Mouse (Mus musculus): ENCODE measurements around the gene Hhat. TPM values are rescaled to one million over a fixed set of nuclear protein-coding genes. Genes with fewer than 3 reads are reported as not detected.

Hhat gene
- polyA plus RNA-seq, 1 experiment from 2014 or later = 9.6 TPM

GRCm38 (mm10) chr1:192799165-192799991 lies 28.4 kb upstream of the Hhat start:
- Histone ChIP-seq H3K36me3 (ENCODE audit: control insufficient read depth, insufficient read depth, low read length) (no peaks in the 10 kb centered on the region), H3K4me1 (ENCODE audit: control insufficient read depth, insufficient read depth, low read length) (0 out of 2 replicates have a peak, but pooled peaks cover 18% of the 10 kb centered on the region), H3K4me2 (ENCODE audit: low read depth, low read length) (no peak overlapping the region), H3K9me3 (ENCODE audit: control insufficient read depth, low read length) (no peaks in the 10 kb centered on the region), H3K27ac (ENCODE audit: low read length) (peak overlapping the region; percentile 81), H3K4me3 (ENCODE audit: low read length) (no peak overlapping the region), H3K9ac (ENCODE audit: low read depth, low read length) (no peak overlapping the region), H3K27me3 (replicated peaks; ENCODE audit: control insufficient read depth, insufficient read depth, low read length) (no peaks in the 10 kb centered on the region)
- ATAC-seq = no peak
- WGBS = 56% methylated on average over 10 of the region's 10 CpGs

GRCm38 (mm10) chr1:192798212-192799164 lies 27.5 kb upstream of the Hhat start:
- WGBS = 49% methylated on average over 16 of the region's 16 CpGs
- Histone ChIP-seq H3K36me3 (ENCODE audit: control insufficient read depth, insufficient read depth, low read length) (no peaks in the 10 kb centered on the region), H3K27ac (ENCODE audit: low read length) (peak overlapping the region; percentile 81), H3K9ac (ENCODE audit: low read depth, low read length) (no peak overlapping the region), H3K27me3 (replicated peaks; ENCODE audit: control insufficient read depth, insufficient read depth, low read length) (no peaks in the 10 kb centered on the region), H3K4me3 (ENCODE audit: low read length) (no peak overlapping the region), H3K4me1 (ENCODE audit: control insufficient read depth, insufficient read depth, low read length) (0 out of 2 replicates have a peak, but pooled peaks cover 18% of the 10 kb centered on the region), H3K9me3 (ENCODE audit: control insufficient read depth, low read length) (no peaks in the 10 kb centered on the region), H3K4me2 (ENCODE audit: low read depth, low read length) (no peak overlapping the region)
- peak; percentile 78 for ATAC-seq

GRCm38 (mm10) chr1:192797011-192797274 lies 25.9 kb upstream of the Hhat start:
- H3K27me3 ChIP-seq (replicated peaks; ENCODE audit: control insufficient read depth, insufficient read depth, low read length) = no peaks in the 10 kb centered on the region
- no peak overlapping the region for H3K27ac ChIP-seq (ENCODE audit: low read length)
- WGBS = 77% methylated on average over 3 of the region's 3 CpGs
- H3K4me1 ChIP-seq (ENCODE audit: control insufficient read depth, insufficient read depth, low read length) = peaks cover 20% of the 10 kb centered on the region; the same call in 1 of the 2 replicates
- H3K4me2 ChIP-seq (ENCODE audit: low read depth, low read length) = no peak overlapping the region
- H3K36me3 ChIP-seq (ENCODE audit: control insufficient read depth, insufficient read depth, low read length) = no peaks in the 10 kb centered on the region
- ATAC-seq = no peak
- no peak overlapping the region for H3K9ac ChIP-seq (ENCODE audit: low read depth, low read length)
- H3K4me3 ChIP-seq (ENCODE audit: low read length) = no peak overlapping the region
- no peaks in the 10 kb centered on the region for H3K9me3 ChIP-seq (ENCODE audit: control insufficient read depth, low read length)

GRCm38 (mm10) chr1:192796201-192797010 lies 25.4 kb upstream of the Hhat start:
- no peak for ATAC-seq
- 21% methylated on average over 14 of the region's 21 CpGs for WGBS

GRCm38 (mm10) chr1:192794957-192795745 lies 24.1 kb upstream of the Hhat start:
- Histone ChIP-seq H3K27ac (ENCODE audit: low read length) (no peak overlapping the region), H3K36me3 (ENCODE audit: control insufficient read depth, insufficient read depth, low read length) (no peaks in the 10 kb centered on the region), H3K9ac (ENCODE audit: low read depth, low read length) (no peak overlapping the region), H3K9me3 (ENCODE audit: control insufficient read depth, low read length) (no peaks in the 10 kb centered on the region), H3K4me1 (ENCODE audit: control insufficient read depth, insufficient read depth, low read length) (peaks cover 23% of the 10 kb centered on the region), H3K4me3 (ENCODE audit: low read length) (no peak overlapping the region), H3K4me2 (ENCODE audit: low read depth, low read length) (no peak overlapping the region), H3K27me3 (replicated peaks; ENCODE audit: control insufficient read depth, insufficient read depth, low read length) (no peaks in the 10 kb centered on the region)
- 65% methylated on average over 9 of the region's 9 CpGs for WGBS
- no peak for ATAC-seq

More at GRCm38 (mm10) chr1:192796201-192797010, 25.4 kb upstream of the Hhat start:
- no peaks in the 10 kb centered on the region for H3K9me3 ChIP-seq (ENCODE audit: control insufficient read depth, low read length)
- H3K9ac ChIP-seq (ENCODE audit: low read depth, low read length) = no peak overlapping the region
- H3K36me3 ChIP-seq (ENCODE audit: control insufficient read depth, insufficient read depth, low read length) = no peaks in the 10 kb centered on the region
- peak overlapping the region; percentile 55; the same call in 1 of the 2 replicates for H3K27ac ChIP-seq (ENCODE audit: low read length)
- peaks cover 26% of the 10 kb centered on the region for H3K4me1 ChIP-seq (ENCODE audit: control insufficient read depth, insufficient read depth, low read length)
- H3K27me3 ChIP-seq (replicated peaks; ENCODE audit: control insufficient read depth, insufficient read depth, low read length) = no peaks in the 10 kb centered on the region
- H3K4me2 ChIP-seq (ENCODE audit: low read depth, low read length) = no peak overlapping the region
- H3K4me3 ChIP-seq (ENCODE audit: low read length) = no peak overlapping the region

- H3K27me3 ChIP-seq (replicated peaks; ENCODE audit: control insufficient read depth, insufficient read depth, low read length) = no peaks in the 10 kb centered on the region
- H3K4me2 ChIP-seq (ENCODE audit: low read depth, low read length) = no peak overlapping the region
- 11% methylated on average over 7 of the region's 7 CpGs for whole genome bisulfite sequencing
- no peak overlapping the region for H3K9ac ChIP-seq (ENCODE audit: low read depth, low read length)
- peak; percentile 39 for ATAC-seq
- no peaks in the 10 kb centered on the region for H3K9me3 ChIP-seq (ENCODE audit: control insufficient read depth, low read length)
- H3K27ac ChIP-seq (ENCODE audit: low read length) = peak overlapping the region; percentile 36
- no peak overlapping the region for H3K4me3 ChIP-seq (ENCODE audit: low read length)
- peaks cover 12% of the 10 kb centered on the region for H3K4me1 ChIP-seq (ENCODE audit: control insufficient read depth, insufficient read depth, low read length)
- no peaks in the 10 kb centered on the region for H3K36me3 ChIP-seq (ENCODE audit: control insufficient read depth, insufficient read depth, low read length)
Measured at GRCm38 (mm10) chr1:192791897-192792361, 20.9 kb upstream of the Hhat start.

- no peaks in the 10 kb centered on the region for H3K36me3 ChIP-seq (ENCODE audit: control insufficient read depth, insufficient read depth, low read length)
- WGBS = 83% methylated on average over 4 of the region's 4 CpGs
- peak overlapping the region; percentile 57; the same call in 1 of the 2 replicates for H3K27ac ChIP-seq (ENCODE audit: low read length)
- H3K4me2 ChIP-seq (ENCODE audit: low read depth, low read length) = no peak overlapping the region
- H3K4me3 ChIP-seq (ENCODE audit: low read length) = no peak overlapping the region
- no peaks in the 10 kb centered on the region for H3K9me3 ChIP-seq (ENCODE audit: control insufficient read depth, low read length)
- H3K9ac ChIP-seq (ENCODE audit: low read depth, low read length) = no peak overlapping the region
- H3K4me1 ChIP-seq (ENCODE audit: control insufficient read depth, insufficient read depth, low read length) = peaks cover 7% of the 10 kb centered on the region
- no peaks in the 10 kb centered on the region for H3K27me3 ChIP-seq (replicated peaks; ENCODE audit: control insufficient read depth, insufficient read depth, low read length)
- no peak for ATAC-seq
Measured at GRCm38 (mm10) chr1:192790442-192790841, 19.4 kb upstream of the Hhat start.

- Histone ChIP-seq H3K36me3 (ENCODE audit: control insufficient read depth, insufficient read depth, low read length) (no peaks in the 10 kb centered on the region), H3K4me3 (ENCODE audit: low read length) (no peak overlapping the region), H3K27ac (ENCODE audit: low read length) (peak overlapping the region; percentile 58), H3K9me3 (ENCODE audit: control insufficient read depth, low read length) (no peaks in the 10 kb centered on the region), H3K27me3 (replicated peaks; ENCODE audit: control insufficient read depth, insufficient read depth, low read length) (no peaks in the 10 kb centered on the region), H3K4me1 (ENCODE audit: control insufficient read depth, insufficient read depth, low read length) (peaks cover 11% of the 10 kb centered on the region), H3K9ac (ENCODE audit: low read depth, low read length) (no peak overlapping the region), H3K4me2 (ENCODE audit: low read depth, low read length) (no peak overlapping the region)
- WGBS = 61% methylated on average over 11 of the region's 11 CpGs
- ATAC-seq = peak; percentile 19; the same call in 1 of the 2 replicates
Measured at GRCm38 (mm10) chr1:192789828-192790227, 18.8 kb upstream of the Hhat start.
